Mouse (Mus musculus) neutrophil, adult 5-6 weeks (primary cell): Measurements from ENCODE around the gene Tnik. TPM values are rescaled to one million over a fixed set of nuclear protein-coding genes. Genes with fewer than 3 reads are reported as not detected.

Experiments used
- ATAC-seq: fragments of 151-379, 151-347 bp; 2 replicates; pipeline ENCODE4 v1.8.0; 2017; ENCODE audit warnings: mild to moderate bottlenecking, moderate TSS enrichment; ENCODE audit not compliant: insufficient number of reproducible peaks, poor library complexity, low FRiP score, severe bottlenecking; ENCODE audit errors: extremely low read depth
- total RNA-seq: library from RNA; stranded (forward); fragments of 200-1000 nt; gene quantifications from 2 replicates; pipeline ENCODE4 v1.2.3, GENCODE M21; 2017

Tnik gene
- total RNA-seq, 1 experiment from 2014 or later, result 30.6 TPM

- no peak for ATAC-seq
These were observed 77.1 kb downstream of the Tnik start for GRCm38 (mm10) chr3:28340071-28340470.

DNA sequence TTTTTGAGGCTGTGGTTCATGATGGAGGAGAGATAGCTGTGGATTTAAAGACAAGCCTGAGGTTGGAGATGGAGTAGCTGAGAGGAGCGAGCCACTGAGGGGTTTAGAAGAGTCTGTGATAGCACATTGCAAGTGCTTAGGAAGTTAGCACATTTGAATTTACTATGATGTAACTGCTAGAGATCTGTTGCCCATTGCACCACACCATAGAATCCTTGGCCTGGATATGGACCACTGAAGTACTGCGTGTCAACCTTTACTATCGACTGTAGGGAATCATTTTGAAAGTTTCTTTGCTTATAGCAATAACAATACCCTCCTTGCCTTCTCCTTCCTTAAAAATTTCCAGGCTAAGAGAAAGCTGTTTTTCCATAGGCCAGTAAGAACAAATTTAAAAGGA lies 80.2 kb downstream of the Tnik start:
- no peak for ATAC-seq

DNA sequence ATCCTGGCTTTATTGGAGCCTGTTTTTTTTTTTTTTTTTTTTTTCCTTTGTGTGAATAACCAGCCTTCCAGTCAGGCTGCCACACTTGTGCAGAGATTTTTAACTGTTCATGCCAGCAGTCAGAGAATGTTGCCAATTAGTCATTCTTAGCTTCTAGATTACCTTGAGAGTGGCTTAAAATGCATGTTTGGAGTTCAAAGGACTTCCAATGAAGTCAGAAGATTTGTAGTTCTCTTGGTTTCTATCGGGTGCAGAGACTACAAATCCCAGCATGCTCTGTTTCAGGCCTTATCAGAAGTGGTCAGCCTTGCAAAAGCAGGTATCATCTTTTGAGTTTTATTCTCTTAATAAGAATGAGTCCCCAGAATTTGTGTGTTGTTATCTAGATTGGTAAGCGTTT lies 80.6 kb downstream of the Tnik start:
- no peak for ATAC-seq

DNA sequence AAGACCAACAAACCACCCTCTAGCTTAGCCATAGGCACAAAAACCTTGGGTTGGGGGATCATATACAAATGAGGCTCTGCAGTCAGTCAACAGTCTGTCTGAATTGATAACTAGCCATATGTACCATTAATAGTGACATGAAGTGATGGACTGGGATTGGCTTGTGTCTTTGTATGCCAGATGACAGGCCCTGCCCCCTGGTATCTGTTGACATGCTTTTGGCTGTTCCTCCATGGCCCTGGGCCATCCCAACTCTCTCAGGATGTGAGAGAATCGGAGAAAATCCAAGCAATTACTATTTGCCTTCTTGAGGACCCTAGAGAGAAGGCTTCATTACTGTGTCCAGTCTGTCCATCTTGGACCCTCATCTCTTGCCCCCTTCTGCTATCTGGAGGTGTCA lies 82.4 kb downstream of the Tnik start:
- no peak for ATAC-seq

GRCm38 (mm10) chr3:28345961-28346360 lies 82.9 kb downstream of the Tnik start:
- ATAC-seq, result no peak

DNA sequence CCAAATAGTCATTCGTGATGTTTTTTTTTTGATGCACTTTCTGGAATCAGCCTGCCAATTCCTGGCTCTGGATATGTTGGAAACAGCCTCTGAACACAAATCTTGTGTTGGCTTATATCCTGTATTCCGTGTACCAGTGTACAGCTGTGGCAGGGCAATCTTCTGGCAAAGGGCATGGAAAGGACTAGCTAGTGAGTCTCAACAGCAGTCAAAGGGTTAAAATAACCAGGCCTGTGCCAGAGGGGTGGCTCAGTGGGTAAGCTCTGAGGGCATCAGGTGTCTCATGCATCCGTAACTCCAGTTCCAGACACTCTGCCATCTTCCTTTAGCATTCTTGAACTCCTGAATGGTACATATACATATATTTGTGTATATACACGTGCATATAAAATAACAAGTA lies 83.5 kb downstream of the Tnik start:
- ATAC-seq, result no peak

DNA sequence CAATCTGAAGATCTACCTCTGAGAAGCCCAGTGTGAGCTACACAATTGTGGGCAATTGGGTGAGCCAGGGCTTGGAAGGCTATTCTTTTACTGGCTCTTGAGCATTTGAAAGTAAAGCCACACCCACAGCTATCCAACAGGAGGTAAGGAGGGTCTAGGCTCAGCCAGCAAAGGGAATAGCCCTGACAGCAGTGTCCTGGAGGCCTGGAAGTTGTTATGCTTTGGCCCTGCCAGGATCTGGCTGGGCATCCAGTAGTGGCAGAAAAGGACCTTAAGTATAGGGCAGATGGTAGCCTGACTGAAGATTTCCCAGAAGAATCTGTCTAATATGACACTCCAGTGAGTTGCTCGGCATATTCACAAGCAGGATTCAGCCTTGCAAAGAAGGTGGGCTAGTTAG lies 85.7 kb downstream of the Tnik start:
- no peak for ATAC-seq

GRCm38 (mm10) chr3:28350147-28350801 lies 87.3 kb downstream of the Tnik start:
- ATAC-seq, result no peak

- ATAC-seq, result no peak
These were observed 95.4 kb downstream of the Tnik start for GRCm38 (mm10) chr3:28358391-28358790.

DNA sequence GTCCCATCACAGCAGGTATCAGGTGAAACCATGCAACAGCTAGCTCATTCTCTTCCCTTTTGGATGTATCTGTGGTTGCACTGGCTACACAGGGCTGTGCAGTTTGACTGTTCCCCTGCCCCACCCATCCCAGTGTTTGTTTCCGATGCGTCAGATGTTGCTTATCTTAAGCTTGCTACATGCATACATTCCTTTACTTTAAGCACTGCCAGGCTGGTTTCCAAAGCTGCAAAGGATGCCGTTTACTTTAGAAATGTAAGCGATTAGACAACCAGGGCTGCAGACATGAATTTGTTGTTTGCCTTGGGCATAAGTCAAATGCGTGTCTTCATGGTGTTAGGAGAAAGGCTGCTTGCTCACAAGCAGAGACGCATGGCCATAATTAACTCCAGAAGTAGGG lies 96.1 kb downstream of the Tnik start:
- ATAC-seq, result no peak

GRCm38 (mm10) chr3:28361056-28361455 lies 98.0 kb downstream of the Tnik start:
- no peak for ATAC-seq

GRCm38 (mm10) chr3:28363441-28364125 lies 100.6 kb downstream of the Tnik start:
- ATAC-seq, result no peak

DNA sequence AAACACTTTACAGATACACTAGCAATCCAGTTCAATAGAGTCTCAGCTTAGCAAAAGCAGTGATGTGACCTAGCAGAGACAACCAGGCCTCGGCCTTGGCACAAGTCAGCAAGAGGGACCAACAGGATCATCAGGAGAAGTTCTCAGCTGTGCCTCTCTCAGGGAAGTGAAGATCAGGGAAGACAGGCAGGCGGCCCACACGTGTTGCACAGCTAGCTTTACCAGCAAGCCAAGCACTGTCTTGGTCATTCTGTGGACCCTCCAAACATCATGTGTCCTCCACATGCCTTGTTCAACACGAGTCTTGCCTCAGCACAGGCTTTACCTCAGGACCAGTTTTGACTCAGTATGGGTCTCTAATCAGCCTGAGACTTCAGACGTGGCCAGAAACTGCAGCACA lies 105.7 kb downstream of the Tnik start:
- no peak for ATAC-seq

DNA sequence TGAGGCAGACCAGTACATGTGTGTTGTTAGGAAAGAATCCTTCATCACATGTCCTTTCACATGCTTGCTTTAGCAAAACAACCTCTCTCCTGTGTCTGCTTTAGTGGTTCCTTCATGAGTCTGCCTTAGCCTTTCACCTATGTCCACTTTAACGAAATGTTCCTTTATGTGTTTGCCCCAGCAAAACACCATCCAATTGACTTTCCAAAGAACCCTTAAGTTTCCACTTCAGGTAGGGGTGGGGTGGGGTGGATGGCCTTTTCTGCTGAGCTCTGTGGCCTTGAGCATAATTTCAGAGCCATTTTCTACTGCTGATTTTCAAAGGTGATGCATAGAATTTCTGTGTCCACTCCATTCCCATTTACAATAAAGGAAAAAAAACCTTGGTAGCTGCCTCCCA lies 106.3 kb downstream of the Tnik start:
- ATAC-seq, result no peak

DNA sequence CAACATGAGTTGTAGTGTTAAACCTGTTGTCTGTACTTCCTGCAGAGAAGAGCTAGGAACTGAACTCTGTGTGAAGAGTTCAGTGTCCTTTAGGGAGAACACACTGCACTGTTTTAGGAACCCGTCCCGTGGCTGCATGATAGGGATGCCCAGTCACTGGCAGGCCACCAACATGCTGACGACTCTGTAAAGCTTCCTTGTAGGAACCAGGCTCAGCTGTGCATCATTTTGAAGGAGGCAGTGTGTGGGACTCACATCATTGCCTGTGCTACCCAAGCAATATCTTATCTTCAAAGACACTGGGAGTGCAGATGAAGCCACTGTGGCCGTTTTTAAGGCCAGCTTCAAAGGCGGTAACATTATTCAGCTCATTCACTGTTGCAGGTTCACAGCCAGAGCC lies 106.7 kb downstream of the Tnik start:
- no peak for ATAC-seq

- no peak for ATAC-seq
These were observed 108.6 kb downstream of the Tnik start for GRCm38 (mm10) chr3:28371583-28371982.

GRCm38 (mm10) chr3:28372459-28372858 lies 109.4 kb downstream of the Tnik start:
- ATAC-seq, result no peak

GRCm38 (mm10) chr3:28374738-28375510 lies 111.9 kb downstream of the Tnik start:
- no peak for ATAC-seq

DNA sequence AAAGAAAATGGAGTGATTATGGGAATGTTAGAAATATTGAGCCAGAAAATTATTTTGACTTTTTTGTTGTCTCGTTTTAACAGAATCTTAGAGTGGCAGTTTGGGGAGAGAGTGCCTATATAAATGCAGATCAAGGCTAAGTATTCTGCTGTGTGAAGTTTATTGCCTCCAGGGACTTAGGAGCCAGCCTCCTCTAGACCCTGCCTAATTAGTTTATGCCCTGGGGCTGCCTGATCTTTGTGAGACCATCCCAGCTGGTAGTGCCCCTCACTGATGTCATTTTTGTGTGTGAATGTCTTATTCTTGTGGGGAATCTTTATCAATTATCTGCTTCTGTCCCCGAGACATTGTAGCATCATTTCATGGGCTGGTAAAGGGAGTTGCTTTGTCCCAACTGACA lies 117.2 kb downstream of the Tnik start:
- ATAC-seq, result no peak

DNA sequence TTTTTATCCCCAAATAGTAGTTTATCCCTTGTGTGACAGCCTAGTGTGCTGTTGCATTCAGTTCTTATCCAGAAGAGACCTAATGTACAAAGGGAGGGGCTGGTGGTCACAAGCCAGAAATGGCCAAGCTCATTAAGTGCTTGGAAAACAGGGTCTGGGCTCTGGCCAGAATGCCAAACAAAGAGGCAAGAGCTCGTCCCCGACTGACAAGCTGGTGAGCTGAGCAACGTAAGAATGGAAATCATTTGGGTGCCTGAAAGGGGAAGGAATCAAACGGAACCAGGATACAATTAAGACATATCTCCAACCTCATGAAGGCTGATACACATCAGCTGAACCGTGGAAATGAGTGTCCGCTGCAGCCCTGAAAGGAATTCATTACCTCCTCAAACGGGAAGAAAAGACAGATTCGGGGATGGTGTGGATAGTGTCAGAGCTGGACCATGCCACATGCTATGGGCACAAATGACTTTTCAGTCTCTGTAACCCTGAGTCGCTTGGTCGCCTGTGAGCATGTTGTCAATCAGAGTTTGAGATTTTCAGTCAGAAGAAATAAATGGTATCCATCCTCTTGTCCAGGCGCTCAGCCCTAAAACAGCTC lies 120.6 kb downstream of the Tnik start:
- no peak for ATAC-seq
